Mouse (Mus musculus) kidney, embryonic 15.5 days (tissue): ENCODE measurements around the gene Flcn. TPM values are rescaled to one million over a fixed set of nuclear protein-coding genes. Genes with fewer than 3 reads are reported as not detected.

Experiments
- ATAC-seq: fragments of 200-750 bp; cut with Nextera tagmentation; replicated peaks from 2 replicates; pipeline ENCODE4 v1.8.0; 2017; ENCODE audit warnings: moderate TSS enrichment; ENCODE audit not compliant: low FRiP score
- H3K27ac ChIP-seq: fragments of 300-500 bp; sonication (generic); 2 replicates; pipeline ENCODE4 v1.5.1; 2015; ENCODE audit warnings: mild to moderate bottlenecking, inconsistent platforms
- H3K27me3 ChIP-seq: fragments of 300-500 bp; sonication (generic); 2 replicates; pipeline ENCODE4 v1.6.1; 2015; ENCODE audit warnings: inconsistent platforms
- H3K36me3 ChIP-seq: fragments of 300-500 bp; sonication (generic); 2 replicates; pipeline ENCODE4 v1.6.1; 2015; ENCODE audit warnings: inconsistent platforms
- H3K4me1 ChIP-seq: fragments of 300-500 bp; sonication (generic); 2 replicates; pipeline ENCODE4 v1.6.1; 2015; ENCODE audit warnings: inconsistent platforms
- H3K4me2 ChIP-seq: fragments of 300-500 bp; sonication (generic); 2 replicates; pipeline ENCODE4 v1.6.1; 2015; ENCODE audit warnings: moderate library complexity, mild to moderate bottlenecking, inconsistent platforms
- H3K4me3 ChIP-seq: fragments of 300-500 bp; sonication (generic); replicated peaks from 2 replicates; pipeline ENCODE4 v1.5.1; 2015; ENCODE audit warnings: mild to moderate bottlenecking, inconsistent platforms
- H3K9ac ChIP-seq: fragments of 300-500 bp; sonication (generic); 2 replicates; pipeline ENCODE4 v1.6.1; 2015; ENCODE audit warnings: mild to moderate bottlenecking, inconsistent platforms
- H3K9me3 ChIP-seq: fragments of 300-500 bp; sonication (generic); replicated peaks from 2 replicates; pipeline ENCODE4 v1.6.1; 2016; ENCODE audit warnings: inconsistent platforms
- WGBS: fragments of 180-500 bp; shearing (Covaris S2); methylation state at CpG from one replicate; pipeline ENCODE4 v1.1.7; 2015; ENCODE audit warnings: mixed read lengths; 5-methylcytosine and 5-hydroxymethylcytosine counted together
- polyA plus RNA-seq: library from polyadenylated mRNA; unstranded; fragments of >200 nt; fragmentation: Nextera tagmentation; extraction: Ambion mirVana; gene quantifications from 2 replicates; pipeline ENCODE4 v1.2.1, GENCODE M21; 2015

The Flcn gene
- polyA plus RNA-seq, 1 experiment from 2014 or later: 32.6 TPM

GRCm38 (mm10) chr11:59815482-59816065 is 5.8 kb upstream of the Flcn start:
- peaks cover 3% of the 10 kb centered on the region; the same call in 1 of the 2 replicates for H3K4me1 ChIP-seq
- 86% methylated on average over 6 of the region's 6 CpGs for WGBS
- no peaks in the 10 kb centered on the region for H3K27me3 ChIP-seq
- no peak for ATAC-seq
- H3K9me3 ChIP-seq: no peaks in the 10 kb centered on the region
- no peak overlapping the region for H3K4me3 ChIP-seq
- no peak overlapping the region for H3K27ac ChIP-seq
- H3K9ac ChIP-seq: no peak overlapping the region
- no peak overlapping the region for H3K4me2 ChIP-seq
- H3K36me3 ChIP-seq: peaks cover 48% of the 10 kb centered on the region

DNA sequence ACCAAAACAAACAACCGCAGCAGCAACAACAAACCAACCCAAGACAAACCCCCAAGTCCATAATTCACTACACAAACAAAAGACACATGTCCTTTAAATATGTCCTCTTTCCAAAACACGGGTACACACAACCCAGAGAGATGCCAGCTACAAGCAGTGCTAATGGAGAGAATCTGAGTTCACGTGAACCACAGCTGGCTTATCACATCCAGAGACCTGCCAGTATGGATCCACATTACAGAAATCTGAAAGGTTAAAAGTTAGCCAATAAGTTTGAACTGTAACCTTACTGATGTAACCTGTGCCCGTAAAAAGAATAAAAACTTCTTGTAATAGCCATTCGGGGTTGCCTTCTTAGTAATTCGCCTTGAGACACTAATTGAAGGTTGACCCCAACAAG is 5.1 kb upstream of the Flcn start:
- Histone ChIP-seq H3K27me3 (no peaks in the 10 kb centered on the region), H3K27ac (no peak overlapping the region), H3K36me3 (peaks cover 42% of the 10 kb centered on the region), H3K4me1 (peaks cover 3% of the 10 kb centered on the region; the same call in 1 of the 2 replicates), H3K9me3 (no peaks in the 10 kb centered on the region), H3K9ac (no peak overlapping the region), H3K4me2 (no peak overlapping the region), H3K4me3 (no peak overlapping the region)
- no peak for ATAC-seq
- 75% methylated on average over 6 of the region's 6 CpGs for WGBS

DNA sequence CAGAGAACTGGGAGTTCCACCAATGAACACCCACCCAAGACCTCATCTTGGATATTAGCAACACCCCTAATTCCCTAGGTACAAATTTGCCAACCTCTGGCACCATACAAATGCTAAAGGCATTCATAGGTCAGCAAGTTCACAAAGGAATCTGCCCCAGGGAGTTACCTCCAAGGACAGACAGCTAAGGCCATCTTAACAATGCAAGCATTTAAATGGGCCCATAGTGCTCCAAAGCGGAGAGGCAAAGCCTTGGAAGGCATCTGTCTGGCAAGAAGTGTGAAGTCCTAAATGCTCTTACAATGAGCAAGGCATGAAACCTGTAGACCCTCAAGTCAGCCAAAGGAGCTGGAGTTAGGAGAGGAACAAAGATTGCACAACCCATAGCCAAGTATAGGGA is 4.5 kb upstream of the Flcn start:
- no peak overlapping the region for H3K4me2 ChIP-seq
- H3K9ac ChIP-seq: no peak overlapping the region
- no peak for ATAC-seq
- H3K9me3 ChIP-seq: no peaks in the 10 kb centered on the region
- WGBS: 93% methylated on average over 1 of the region's 1 CpGs
- H3K4me3 ChIP-seq: no peak overlapping the region
- peaks cover 35% of the 10 kb centered on the region for H3K36me3 ChIP-seq
- H3K4me1 ChIP-seq: peaks cover 3% of the 10 kb centered on the region; the same call in 1 of the 2 replicates
- H3K27me3 ChIP-seq: no peaks in the 10 kb centered on the region
- H3K27ac ChIP-seq: no peak overlapping the region

- Histone ChIP-seq H3K27me3 (no peaks in the 10 kb centered on the region), H3K4me1 (peaks cover 12% of the 10 kb centered on the region), H3K4me3 (no peak overlapping the region), H3K4me2 (no peak overlapping the region), H3K9me3 (no peaks in the 10 kb centered on the region), H3K27ac (no peak overlapping the region), H3K36me3 (peaks cover 25% of the 10 kb centered on the region), H3K9ac (no peak overlapping the region)
- WGBS: 51% methylated on average over 3 of the region's 3 CpGs
- no peak for ATAC-seq
These were observed 3.5 kb upstream of the Flcn start for GRCm38 (mm10) chr11:59813276-59813675.

DNA sequence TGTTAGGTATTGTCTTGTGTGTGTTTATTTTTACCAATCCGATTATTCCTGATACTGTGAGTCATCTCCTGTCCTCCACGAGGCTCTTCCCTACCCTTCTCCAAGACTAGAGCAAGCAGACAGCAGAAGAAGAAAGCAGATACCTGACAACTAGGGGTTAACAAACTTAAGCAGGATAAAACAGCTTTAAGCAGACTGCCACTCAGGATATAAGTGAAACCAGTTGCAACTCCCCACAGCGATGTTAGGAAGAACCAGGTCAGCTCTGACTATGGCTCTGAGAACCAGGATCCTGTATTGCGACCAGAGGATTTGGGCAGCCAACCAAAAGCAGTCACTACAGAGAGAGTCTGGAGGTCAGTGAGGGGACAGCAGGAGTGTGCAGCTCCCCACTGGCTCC is 1.4 kb upstream of the Flcn start:
- H3K27me3 ChIP-seq: no peaks in the 10 kb centered on the region
- H3K9me3 ChIP-seq: no peaks in the 10 kb centered on the region
- H3K9ac ChIP-seq: no peak overlapping the region
- no peak overlapping the region for H3K4me3 ChIP-seq
- 66% methylated on average over 4 of the region's 4 CpGs for WGBS
- peaks cover 17% of the 10 kb centered on the region for H3K4me1 ChIP-seq
- no peak for ATAC-seq
- H3K27ac ChIP-seq: no peak overlapping the region
- H3K36me3 ChIP-seq: peaks cover 21% of the 10 kb centered on the region
- no peak overlapping the region for H3K4me2 ChIP-seq

GRCm38 (mm10) chr11:59810480-59811158 is 803 bp upstream of the Flcn start:
- no peaks in the 10 kb centered on the region for H3K27me3 ChIP-seq
- peak overlapping the region; percentile 99 for H3K27ac ChIP-seq
- no peak for ATAC-seq
- peaks cover 23% of the 10 kb centered on the region for H3K36me3 ChIP-seq
- peak overlapping the region; percentile 89 for H3K4me2 ChIP-seq
- WGBS: 58% methylated on average over 14 of the region's 14 CpGs
- H3K9ac ChIP-seq: peak overlapping the region; percentile 90
- no peaks in the 10 kb centered on the region for H3K9me3 ChIP-seq
- H3K4me3 ChIP-seq: peak overlapping the region; percentile 90
- peaks cover 17% of the 10 kb centered on the region for H3K4me1 ChIP-seq

DNA sequence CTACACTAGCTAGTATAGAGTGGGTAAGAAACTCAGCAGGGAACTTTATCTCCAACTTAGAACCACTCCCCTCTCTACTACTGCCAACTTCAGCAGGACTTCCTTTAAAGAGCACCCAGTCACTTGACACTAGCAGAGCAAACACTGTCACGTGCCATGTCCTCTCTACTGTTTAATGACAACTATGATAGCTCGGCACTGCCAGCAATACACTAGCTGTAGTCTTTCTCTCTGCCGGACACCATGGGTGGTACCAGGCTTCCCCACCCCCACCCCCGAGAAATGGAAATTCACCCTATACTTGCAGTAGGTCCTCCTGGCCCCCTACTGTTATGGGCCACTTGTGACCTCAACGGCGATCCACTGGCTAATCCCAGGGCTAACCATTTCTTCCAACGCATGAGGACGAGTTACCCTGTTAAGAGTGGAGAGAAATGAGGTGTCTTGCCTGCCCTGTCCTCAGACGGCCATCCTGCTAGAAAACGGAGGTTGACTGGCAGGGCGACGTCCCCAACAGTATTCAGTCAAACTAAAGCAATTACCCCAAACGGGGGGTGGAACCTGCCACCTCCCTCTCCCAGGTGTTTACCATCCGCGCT is 646 bp downstream of the Flcn start:
- peak overlapping the region; percentile 99 for H3K27ac ChIP-seq
- H3K27me3 ChIP-seq: no peaks in the 10 kb centered on the region
- peak overlapping the region; percentile 90 for H3K9ac ChIP-seq
- peak; percentile 25; the same call in 1 of the 2 replicates for ATAC-seq
- under 1% methylated on average over 15 of the region's 15 CpGs for WGBS
- H3K4me2 ChIP-seq: peak overlapping the region; percentile 89
- peaks cover 36% of the 10 kb centered on the region for H3K36me3 ChIP-seq
- no peaks in the 10 kb centered on the region for H3K9me3 ChIP-seq
- H3K4me1 ChIP-seq: peaks cover 17% of the 10 kb centered on the region
- peak overlapping the region; percentile 90 for H3K4me3 ChIP-seq

- Histone ChIP-seq H3K4me2 (peak overlapping the region; percentile 89), H3K9me3 (no peaks in the 10 kb centered on the region), H3K4me1 (peaks cover 17% of the 10 kb centered on the region), H3K27me3 (no peaks in the 10 kb centered on the region), H3K4me3 (peak overlapping the region; percentile 90), H3K9ac (peak overlapping the region; percentile 90), H3K36me3 (peaks cover 44% of the 10 kb centered on the region), H3K27ac (peak overlapping the region; percentile 99)
- ATAC-seq: no peak
- 73% methylated on average over 14 of the region's 14 CpGs for WGBS
These were observed 1.5 kb downstream of the Flcn start for GRCm38 (mm10) chr11:59808170-59808960.

DNA sequence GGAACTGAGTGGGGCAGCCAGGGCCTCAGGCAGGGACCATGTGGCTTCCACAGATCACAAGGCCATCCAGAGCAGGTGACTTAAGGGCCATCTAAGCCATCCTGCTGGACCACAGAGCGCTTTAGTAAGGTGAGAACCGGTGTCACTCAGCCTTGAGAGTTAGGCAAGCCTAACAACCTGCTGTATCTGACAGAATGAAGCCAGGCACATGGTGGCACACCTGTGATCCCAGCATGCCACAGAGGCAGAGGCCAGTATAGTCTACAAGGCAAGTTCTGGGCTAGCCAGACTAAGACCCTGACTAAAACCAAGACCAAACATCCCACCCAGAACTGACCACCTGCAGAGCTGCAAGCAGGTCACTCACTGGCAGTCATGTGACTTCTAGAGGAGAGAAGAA is 4.2 kb downstream of the Flcn start:
- H3K27me3 ChIP-seq: no peaks in the 10 kb centered on the region
- H3K4me3 ChIP-seq: no peak overlapping the region
- no peak overlapping the region for H3K9ac ChIP-seq
- no peak for ATAC-seq
- 91% methylated on average over 2 of the region's 2 CpGs for WGBS
- H3K4me1 ChIP-seq: peaks cover 15% of the 10 kb centered on the region
- H3K36me3 ChIP-seq: peaks cover 71% of the 10 kb centered on the region
- H3K27ac ChIP-seq: no peak overlapping the region
- H3K9me3 ChIP-seq: no peaks in the 10 kb centered on the region
- no peak overlapping the region for H3K4me2 ChIP-seq

DNA sequence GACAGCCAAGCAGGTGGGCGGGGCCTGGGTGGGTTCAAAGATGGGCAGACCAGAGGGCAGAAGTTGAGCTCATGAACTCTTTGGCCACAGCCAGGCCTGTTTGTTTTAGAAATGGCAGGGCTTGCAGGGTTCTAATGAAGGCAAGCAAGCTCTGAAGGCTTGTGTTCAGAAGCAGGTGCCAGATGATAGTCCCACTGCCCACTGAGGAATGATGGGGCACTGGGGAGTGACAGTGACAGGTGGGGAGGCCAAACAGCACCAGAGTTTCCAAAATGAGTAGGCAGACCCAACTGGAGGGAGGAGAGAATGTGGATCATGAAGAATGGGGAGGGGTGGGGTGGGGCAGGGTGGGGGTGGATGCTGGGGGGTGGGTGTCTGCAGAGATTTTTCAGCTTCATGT is 4.6 kb downstream of the Flcn start:
- H3K36me3 ChIP-seq: peaks cover 75% of the 10 kb centered on the region
- no peak for ATAC-seq
- no peaks in the 10 kb centered on the region for H3K27me3 ChIP-seq
- H3K4me3 ChIP-seq: no peak overlapping the region
- no peaks in the 10 kb centered on the region for H3K9me3 ChIP-seq
- H3K4me2 ChIP-seq: no peak overlapping the region
- H3K4me1 ChIP-seq: peaks cover 15% of the 10 kb centered on the region
- H3K9ac ChIP-seq: no peak overlapping the region
- WGBS: 76% methylated on average over 1 of the region's 1 CpGs
- H3K27ac ChIP-seq: no peak overlapping the region

DNA sequence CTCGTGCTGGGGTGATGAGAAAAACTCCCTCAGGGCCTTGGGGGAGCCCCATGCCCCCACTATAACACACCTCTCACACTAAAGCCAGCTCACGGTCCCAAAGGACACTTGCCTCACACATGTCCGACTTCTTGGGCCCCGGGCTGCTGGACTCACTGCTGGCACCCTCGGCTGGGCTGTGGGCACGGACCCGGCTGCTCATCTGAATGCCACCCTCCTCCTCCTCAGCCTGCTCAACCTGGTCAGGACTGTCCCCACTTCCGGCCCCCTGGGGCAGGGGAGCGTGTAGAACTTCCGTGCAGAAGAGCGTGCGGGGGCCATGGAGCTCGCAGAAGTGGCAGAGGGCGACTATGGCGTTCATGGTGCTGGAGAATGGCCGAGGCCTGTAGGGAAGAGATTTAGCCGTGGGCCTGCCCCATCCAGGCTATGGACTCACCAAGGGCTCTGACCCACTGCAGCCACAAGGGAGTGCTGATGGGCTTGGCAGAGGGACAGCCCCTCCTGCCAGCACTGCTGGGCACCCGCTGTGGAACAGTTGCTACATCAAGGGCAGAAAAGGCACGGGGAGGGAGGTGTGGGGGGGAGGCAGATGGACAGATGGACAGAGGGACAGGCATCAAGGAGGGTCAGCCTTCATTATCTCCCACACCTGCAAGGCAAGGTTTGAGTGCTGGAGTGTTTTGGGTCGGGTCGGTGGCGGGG is 5.3 kb downstream of the Flcn start:
- WGBS: 88% methylated on average over 22 of the region's 22 CpGs
- Histone ChIP-seq H3K9ac (no peak overlapping the region), H3K27me3 (no peaks in the 10 kb centered on the region), H3K4me3 (no peak overlapping the region), H3K27ac (no peak overlapping the region), H3K4me2 (no peak overlapping the region), H3K36me3 (peaks cover 82% of the 10 kb centered on the region), H3K9me3 (no peaks in the 10 kb centered on the region), H3K4me1 (peaks cover 15% of the 10 kb centered on the region)
- ATAC-seq: no peak
